Mouse (Mus musculus): Measurements from ENCODE around the gene Mpst. TPM values are rescaled to one million over a fixed set of nuclear protein-coding genes. Genes with fewer than 3 reads are reported as not detected.

Mpst gene
- polyA plus RNA-seq (2021; fragmentation: Nextera tagmentation), result 3.4 and 5.7 TPM in 2 replicates
- long read RNA-seq, experiment 1, result 0 reads
- long read RNA-seq, experiment 2, partial matches to known transcripts, result 0 of 1 reads
- long read RNA-seq, experiment 2, other reads (novel, unspliced or antisense), result 1 of 1 reads

DNA sequence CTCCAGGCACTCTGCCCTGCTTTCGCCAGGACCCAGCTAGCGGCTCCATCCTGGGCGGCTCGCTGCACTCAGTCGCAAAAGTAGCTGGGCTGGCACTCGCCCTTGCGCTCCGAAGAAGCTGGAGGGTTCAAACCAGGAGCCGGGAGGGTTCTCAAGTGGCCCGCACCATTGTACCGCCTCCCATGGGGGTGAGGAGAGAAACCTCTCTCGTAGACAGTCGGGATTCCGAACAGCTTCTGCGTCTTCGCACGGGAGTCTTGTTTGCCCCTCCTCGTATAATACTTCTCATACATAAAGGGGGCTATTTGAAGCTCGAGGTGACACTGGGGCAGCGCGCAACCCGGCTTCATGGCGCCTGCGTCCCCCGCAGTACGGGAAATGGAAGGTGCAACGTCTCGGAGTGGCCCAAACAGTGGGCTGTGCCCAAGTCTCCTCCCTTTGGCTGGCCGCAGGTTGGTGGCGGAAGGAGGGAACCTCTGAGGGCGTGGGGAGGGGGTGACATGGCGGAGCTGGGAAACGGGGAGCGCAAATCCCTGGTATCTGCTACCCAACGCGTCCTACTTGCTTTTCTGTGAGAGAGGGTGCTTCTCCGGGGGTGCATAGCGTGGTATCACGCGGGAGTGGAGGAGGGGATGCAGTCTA is at the start of gene Mpst:
TSS of gene Mpst (plus strand) at position 124 of the 642 bp plus-strand sequence.

DNA sequence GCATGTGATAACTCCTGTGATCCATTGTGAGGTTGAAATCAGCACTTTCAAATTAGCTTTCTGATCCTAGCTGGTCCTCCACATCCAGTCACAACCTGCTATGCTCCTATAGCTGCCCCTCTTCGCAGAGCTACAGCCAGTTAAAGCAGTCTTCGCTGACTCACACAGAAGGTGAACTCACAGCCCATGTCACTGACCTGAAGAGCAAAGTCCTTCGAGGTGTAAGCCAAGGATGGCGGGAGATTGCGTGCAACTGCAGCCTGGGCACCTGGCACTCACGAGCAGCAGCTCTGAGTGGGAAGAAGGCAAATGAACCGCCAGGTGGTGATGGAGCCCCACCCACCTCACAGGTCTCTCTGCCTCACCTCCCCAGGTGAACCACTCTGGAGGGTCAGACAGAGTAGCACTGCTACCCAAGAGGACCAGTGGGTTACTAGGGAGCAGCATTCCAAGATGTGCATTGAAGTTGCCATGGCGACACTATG is 10.7 kb upstream of the Mpst start, which contains the start of gene Tex33:
TSS of gene Tex33 (minus strand) at position 435 of the 485 bp plus-strand sequence.

GRCm38 (mm10) chr15:78405517-78406211 is 552 bp upstream of the Mpst start, which contains the start of gene Tst:
Gene Tst, minus strand, starts transcription at chr15:78405907.

DNA sequence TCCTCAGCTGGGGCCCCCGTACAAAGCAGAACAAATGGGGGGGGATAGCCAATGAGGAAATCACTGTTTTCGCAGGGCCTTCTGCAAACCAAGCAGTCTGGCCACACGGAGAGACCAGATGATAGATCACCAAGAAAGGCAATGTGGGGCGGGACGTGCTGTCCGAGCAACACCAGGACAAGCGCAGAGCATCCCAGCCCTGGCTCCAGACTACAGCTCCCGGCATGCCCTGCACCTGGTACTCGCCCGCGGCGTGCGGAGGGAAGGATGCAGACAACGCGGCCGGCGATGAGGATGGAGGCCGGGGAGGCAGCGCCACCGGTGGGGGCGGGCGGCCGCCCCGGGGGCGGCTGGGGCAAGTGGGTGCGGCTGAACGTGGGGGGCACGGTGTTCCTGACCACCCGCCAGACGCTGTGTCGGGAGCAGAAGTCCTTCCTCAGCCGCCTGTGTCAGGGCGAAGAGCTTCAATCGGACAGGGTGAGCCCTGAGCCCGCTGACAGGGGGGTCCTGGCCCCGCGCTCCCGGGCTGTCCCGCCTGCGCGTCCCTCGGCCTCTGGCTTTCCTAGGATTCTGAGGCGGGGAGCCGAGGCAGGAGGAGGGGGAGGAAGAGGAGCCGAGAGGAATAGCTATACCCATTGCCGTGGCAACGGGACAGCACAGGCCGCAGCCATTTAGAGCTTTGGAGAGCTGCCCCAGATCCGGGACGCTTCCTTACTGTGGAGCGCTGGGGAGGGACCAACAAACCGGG is 22.3 kb downstream of the Mpst start, which contains the start of gene Kctd17:
TSS of gene Kctd17 (plus strand) at position 174 of the 748 bp plus-strand sequence.

Other genes starting within 250 kb of the Mpst start
- gene Ift27, start 232.3 kb upstream of the Mpst start, polyA plus RNA-seq (2021; fragmentation: Nextera tagmentation), result 40.1 and 43.6 TPM in 2 replicates
- gene Pvalb, start 200.0 kb upstream of the Mpst start, polyA plus RNA-seq (2021; fragmentation: Nextera tagmentation), result 50.9 and 51.1 TPM in 2 replicates
- gene Ncf4, start 161.6 kb upstream of the Mpst start, polyA plus RNA-seq (2021; fragmentation: Nextera tagmentation), result 1.5 and 2.1 TPM in 2 replicates
- gene Csf2rb2, start 100.7 kb upstream of the Mpst start, polyA plus RNA-seq (2021; fragmentation: Nextera tagmentation), result 0.72 and 0.95 TPM in 2 replicates
- 0.46 and 0.55 TPM in 2 replicates for gene Csf2rb, start 80.7 kb upstream of the Mpst start, polyA plus RNA-seq (2021; fragmentation: Nextera tagmentation)
- gene Tex33, start 10.5 kb upstream of the Mpst start, polyA plus RNA-seq (2021; fragmentation: Nextera tagmentation), result not detected in 2 replicates
- 107 and 112 TPM in 2 replicates for gene Tst, start 509 bp upstream of the Mpst start, polyA plus RNA-seq (2021; fragmentation: Nextera tagmentation)
- gene Kctd17, start 22.1 kb downstream of the Mpst start, polyA plus RNA-seq (2021; fragmentation: Nextera tagmentation), result 23.6 and 26.1 TPM in 2 replicates
- 0.67 and 0.83 TPM in 2 replicates for gene Tmprss6, start 62.2 kb downstream of the Mpst start, polyA plus RNA-seq (2021; fragmentation: Nextera tagmentation)
- 0.04 and 0.11 TPM in 2 replicates for gene Il2rb, start 88.9 kb downstream of the Mpst start, polyA plus RNA-seq (2021; fragmentation: Nextera tagmentation)
- gene C1qtnf6, start 125.0 kb downstream of the Mpst start, polyA plus RNA-seq (2021; fragmentation: Nextera tagmentation), result 0.24 and 0.38 TPM in 2 replicates
- gene Sstr3, start 138.3 kb downstream of the Mpst start, polyA plus RNA-seq (2021; fragmentation: Nextera tagmentation), result 5.2 and 5.3 TPM in 2 replicates
- gene Rac2, start 166.4 kb downstream of the Mpst start, polyA plus RNA-seq (2021; fragmentation: Nextera tagmentation), result 9.5 and 12.2 TPM in 2 replicates
- gene Cyth4, start 190.6 kb downstream of the Mpst start, polyA plus RNA-seq (2021; fragmentation: Nextera tagmentation), result 4.9 and 6.6 TPM in 2 replicates

Data from layer of hippocampus, adult 6 months (tissue).